Mouse (Mus musculus): ENCODE results near the gene Ptch1. TPM values are rescaled to one million over a fixed set of nuclear protein-coding genes. Genes with fewer than 3 reads are reported as not detected.
A peak's percentile ranks its signal among the peaks of the same experiment; 100 is the strongest.

Ptch1 gene
- polyA plus RNA-seq, 1 experiment from 2014 or later, result 32.1 TPM

- ATAC-seq (ENCODE audit: insufficient read depth, low FRiP score, low read depth), result no peak
- Histone ChIP-seq H3K4me2 (peak overlapping the region; percentile 83), H3K9me3 (no peaks in the 10 kb centered on the region), H3K4me1 (peaks cover 30% of the 10 kb centered on the region), H3K27ac (peak overlapping the region; percentile 99), H3K9ac (peak overlapping the region; percentile 99; the same call in 1 of the 2 replicates), H3K4me3 (replicated peaks) (peak overlapping the region; percentile 89), H3K27me3 (replicated peaks) (no peaks in the 10 kb centered on the region), H3K36me3 (no peaks in the 10 kb centered on the region)
- 2% methylated on average over 7 of the region's 7 CpGs for WGBS
Measured at GRCm38 (mm10) chr13:63562141-63562971, 11.0 kb downstream of the Ptch1 start.

GRCm38 (mm10) chr13:63558297-63558890 is 15.0 kb downstream of the Ptch1 start:
- peaks cover 53% of the 10 kb centered on the region for H3K4me1 ChIP-seq
- no peaks in the 10 kb centered on the region for H3K9me3 ChIP-seq
- H3K4me2 ChIP-seq, result peak overlapping the region; percentile 83
- no peaks in the 10 kb centered on the region for H3K36me3 ChIP-seq
- H3K27ac ChIP-seq, result peak overlapping the region; percentile 70
- H3K27me3 ChIP-seq (replicated peaks), result no peaks in the 10 kb centered on the region
- H3K4me3 ChIP-seq (replicated peaks), result peak overlapping the region; percentile 89
- ATAC-seq (ENCODE audit: insufficient read depth, low FRiP score, low read depth), result peak; percentile 37; the same call in 1 of the 2 replicates
- WGBS, result 14% methylated on average over 8 of the region's 8 CpGs
- no peak overlapping the region for H3K9ac ChIP-seq

- WGBS, result 9% methylated on average over 1 of the region's 1 CpGs
- Histone ChIP-seq H3K9ac (no peak overlapping the region), H3K4me1 (peaks cover 60% of the 10 kb centered on the region), H3K4me3 (replicated peaks) (peak overlapping the region; percentile 13; the same call in 1 of the 2 replicates), H3K27me3 (replicated peaks) (no peaks in the 10 kb centered on the region), H3K27ac (peak overlapping the region; percentile 70), H3K4me2 (peak overlapping the region; percentile 83), H3K36me3 (no peaks in the 10 kb centered on the region), H3K9me3 (no peaks in the 10 kb centered on the region)
- 0 out of 2 replicates have a peak, but pooled peaks have one; percentile 30 for ATAC-seq (ENCODE audit: insufficient read depth, low FRiP score, low read depth)
Measured at GRCm38 (mm10) chr13:63556431-63556830, 17.0 kb downstream of the Ptch1 start.

- peak overlapping the region; percentile 83 for H3K4me2 ChIP-seq
- no peak for ATAC-seq (ENCODE audit: insufficient read depth, low FRiP score, low read depth)
- no peaks in the 10 kb centered on the region for H3K9me3 ChIP-seq
- 17% methylated on average over 5 of the region's 5 CpGs for WGBS
- no peak overlapping the region for H3K9ac ChIP-seq
- no peaks in the 10 kb centered on the region for H3K36me3 ChIP-seq
- H3K27ac ChIP-seq, result peak overlapping the region; percentile 70
- H3K4me1 ChIP-seq, result peaks cover 64% of the 10 kb centered on the region
- H3K4me3 ChIP-seq (replicated peaks), result peak overlapping the region; percentile 7; the same call in 1 of the 2 replicates
- H3K27me3 ChIP-seq (replicated peaks), result no peaks in the 10 kb centered on the region
Measured at GRCm38 (mm10) chr13:63555885-63556284, 17.5 kb downstream of the Ptch1 start.

GRCm38 (mm10) chr13:63554569-63554968 is 18.8 kb downstream of the Ptch1 start:
- no peak for ATAC-seq (ENCODE audit: insufficient read depth, low FRiP score, low read depth)
- H3K4me1 ChIP-seq, result peaks cover 71% of the 10 kb centered on the region
- peak overlapping the region; percentile 52; the same call in 1 of the 2 replicates for H3K27ac ChIP-seq

GRCm38 (mm10) chr13:63553436-63553835 is 20.0 kb downstream of the Ptch1 start:
- Histone ChIP-seq H3K9me3 (no peaks in the 10 kb centered on the region), H3K36me3 (no peaks in the 10 kb centered on the region), H3K4me3 (replicated peaks) (no peak overlapping the region), H3K27me3 (replicated peaks) (no peaks in the 10 kb centered on the region), H3K4me1 (peaks cover 70% of the 10 kb centered on the region), H3K27ac (peak overlapping the region; percentile 40), H3K4me2 (peak overlapping the region; percentile 34), H3K9ac (no peak overlapping the region)
- no peak for ATAC-seq (ENCODE audit: insufficient read depth, low FRiP score, low read depth)
- 46% methylated on average over 5 of the region's 5 CpGs for WGBS

More at GRCm38 (mm10) chr13:63554569-63554968, 18.8 kb downstream of the Ptch1 start:
- WGBS, result 33% methylated on average over 11 of the region's 11 CpGs
- Histone ChIP-seq H3K9ac (no peak overlapping the region; the same call in 1 of the 2 replicates), H3K4me3 (replicated peaks) (no peak overlapping the region; the same call in 1 of the 2 replicates), H3K36me3 (no peaks in the 10 kb centered on the region), H3K4me2 (peak overlapping the region; percentile 83), H3K9me3 (no peaks in the 10 kb centered on the region), H3K27me3 (replicated peaks) (no peaks in the 10 kb centered on the region)

- ATAC-seq (ENCODE audit: insufficient read depth, low FRiP score, low read depth), result 0 out of 2 replicates have a peak, but pooled peaks have one; percentile 25
- Histone ChIP-seq H3K4me2 (peak overlapping the region; percentile 34), H3K4me1 (peaks cover 64% of the 10 kb centered on the region)
Measured at GRCm38 (mm10) chr13:63552291-63552932, 21.0 kb downstream of the Ptch1 start.

GRCm38 (mm10) chr13:63551552-63552290 is 21.7 kb downstream of the Ptch1 start:
- H3K4me1 ChIP-seq, result peaks cover 58% of the 10 kb centered on the region
- no peaks in the 10 kb centered on the region for H3K27me3 ChIP-seq (replicated peaks)
- H3K4me2 ChIP-seq, result 0 out of 2 replicates have a peak overlapping the region, but pooled peaks have one; percentile 4
- H3K27ac ChIP-seq, result peak overlapping the region; percentile 40; the same call in 1 of the 2 replicates
- ATAC-seq (ENCODE audit: insufficient read depth, low FRiP score, low read depth), result no peak
- no peak overlapping the region for H3K4me3 ChIP-seq (replicated peaks)
- H3K36me3 ChIP-seq, result peaks cover 4% of the 10 kb centered on the region; the same call in 1 of the 2 replicates
- WGBS, result 50% methylated on average over 10 of the region's 10 CpGs
- H3K9ac ChIP-seq, result no peak overlapping the region
- H3K9me3 ChIP-seq, result no peaks in the 10 kb centered on the region

More at GRCm38 (mm10) chr13:63552291-63552932, 21.0 kb downstream of the Ptch1 start:
- 45% methylated on average over 10 of the region's 10 CpGs for WGBS
- no peaks in the 10 kb centered on the region for H3K9me3 ChIP-seq
- 0 out of 2 replicates have a peak overlapping the region, but pooled peaks have one; percentile 9 for H3K4me3 ChIP-seq (replicated peaks)
- H3K27me3 ChIP-seq (replicated peaks), result no peaks in the 10 kb centered on the region
- peaks cover 3% of the 10 kb centered on the region; the same call in 1 of the 2 replicates for H3K36me3 ChIP-seq
- peak overlapping the region; percentile 40; the same call in 1 of the 2 replicates for H3K27ac ChIP-seq
- H3K9ac ChIP-seq, result no peak overlapping the region

GRCm38 (mm10) chr13:63550367-63550766 is 23.0 kb downstream of the Ptch1 start:
- H3K4me1 ChIP-seq, result peaks cover 60% of the 10 kb centered on the region
- H3K9me3 ChIP-seq, result no peaks in the 10 kb centered on the region
- ATAC-seq (ENCODE audit: insufficient read depth, low FRiP score, low read depth), result no peak
- H3K36me3 ChIP-seq, result peaks cover 7% of the 10 kb centered on the region; the same call in 1 of the 2 replicates
- 50% methylated on average over 5 of the region's 5 CpGs for WGBS
- H3K4me2 ChIP-seq, result no peak overlapping the region
- no peak overlapping the region for H3K4me3 ChIP-seq (replicated peaks)
- H3K27me3 ChIP-seq (replicated peaks), result no peaks in the 10 kb centered on the region
- no peak overlapping the region for H3K27ac ChIP-seq
- no peak overlapping the region for H3K9ac ChIP-seq

- Histone ChIP-seq H3K4me1 (peaks cover 50% of the 10 kb centered on the region), H3K9me3 (no peaks in the 10 kb centered on the region), H3K27ac (peak overlapping the region; percentile 48; the same call in 1 of the 2 replicates), H3K4me3 (replicated peaks) (no peak overlapping the region), H3K9ac (no peak overlapping the region), H3K36me3 (peaks cover 7% of the 10 kb centered on the region; the same call in 1 of the 2 replicates), H3K27me3 (replicated peaks) (no peaks in the 10 kb centered on the region), H3K4me2 (0 out of 2 replicates have a peak overlapping the region, but pooled peaks have one; percentile 4)
- 24% methylated on average over 5 of the region's 5 CpGs for WGBS
- ATAC-seq (ENCODE audit: insufficient read depth, low FRiP score, low read depth), result no peak
Measured at GRCm38 (mm10) chr13:63549210-63549609, 24.2 kb downstream of the Ptch1 start.

- Histone ChIP-seq H3K4me3 (replicated peaks) (no peak overlapping the region), H3K27me3 (replicated peaks) (no peaks in the 10 kb centered on the region), H3K4me2 (no peak overlapping the region), H3K9me3 (no peaks in the 10 kb centered on the region), H3K36me3 (peaks cover 7% of the 10 kb centered on the region; the same call in 1 of the 2 replicates), H3K9ac (no peak overlapping the region), H3K4me1 (peaks cover 47% of the 10 kb centered on the region), H3K27ac (peak overlapping the region; percentile 48; the same call in 1 of the 2 replicates)
- no peak for ATAC-seq (ENCODE audit: insufficient read depth, low FRiP score, low read depth)
- WGBS, result 59% methylated on average over 4 of the region's 4 CpGs
Measured at GRCm38 (mm10) chr13:63548571-63548970, 24.8 kb downstream of the Ptch1 start.

All from stomach, embryonic 15.5 days (tissue).